Mouse (Mus musculus): ENCODE measurements around the gene Vkorc1.

The Vkorc1 gene

DNA sequence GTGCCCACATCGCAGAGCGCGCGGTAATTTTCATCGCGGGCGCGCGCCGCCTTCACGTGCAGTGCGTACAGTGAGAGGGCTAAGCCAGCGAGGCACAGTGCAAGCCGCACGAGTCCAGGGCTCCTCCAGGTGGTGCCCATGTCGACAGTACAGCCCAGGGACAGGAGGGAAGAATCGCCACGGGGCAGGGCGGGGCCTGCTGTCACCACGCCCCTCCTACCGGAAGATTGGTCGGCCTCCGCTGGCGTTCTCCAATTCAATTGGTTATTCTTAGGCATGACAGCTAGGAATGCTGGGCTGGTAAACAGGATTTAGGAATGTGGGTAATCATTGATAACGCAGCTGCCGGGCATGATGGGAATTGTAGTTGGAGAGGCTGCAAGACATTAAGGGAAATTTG lies at the start of gene Vkorc1, which contains the start of gene Gm21974:
Gene Vkorc1, minus strand, starts transcription at position 176 of the 400 bp plus-strand sequence.
Gene Gm21974, minus strand, starts transcription at position 13 of the 400 bp plus-strand sequence.
- CTCF ChIA-PET = interaction anchor here (0.6 to 1.1 kb wide), 6 partner anchors 22 to 1145 kb away, joined by 4 to 9 read pairs (median 6); no protein-coding TSS in a partner anchor

GRCm38 (mm10) chr7:127944614-127945013 lies 49.2 kb upstream of the Vkorc1 start:
- CTCF ChIA-PET = no interaction called here

- CTCF ChIA-PET = interaction anchor here (0.6 kb wide), 2 partner anchors 92 to 254 kb away, joined by 4 to 5 read pairs; no protein-coding TSS in a partner anchor
Observed at GRCm38 (mm10) chr7:127942097-127942496, 46.7 kb upstream of the Vkorc1 start.

DNA sequence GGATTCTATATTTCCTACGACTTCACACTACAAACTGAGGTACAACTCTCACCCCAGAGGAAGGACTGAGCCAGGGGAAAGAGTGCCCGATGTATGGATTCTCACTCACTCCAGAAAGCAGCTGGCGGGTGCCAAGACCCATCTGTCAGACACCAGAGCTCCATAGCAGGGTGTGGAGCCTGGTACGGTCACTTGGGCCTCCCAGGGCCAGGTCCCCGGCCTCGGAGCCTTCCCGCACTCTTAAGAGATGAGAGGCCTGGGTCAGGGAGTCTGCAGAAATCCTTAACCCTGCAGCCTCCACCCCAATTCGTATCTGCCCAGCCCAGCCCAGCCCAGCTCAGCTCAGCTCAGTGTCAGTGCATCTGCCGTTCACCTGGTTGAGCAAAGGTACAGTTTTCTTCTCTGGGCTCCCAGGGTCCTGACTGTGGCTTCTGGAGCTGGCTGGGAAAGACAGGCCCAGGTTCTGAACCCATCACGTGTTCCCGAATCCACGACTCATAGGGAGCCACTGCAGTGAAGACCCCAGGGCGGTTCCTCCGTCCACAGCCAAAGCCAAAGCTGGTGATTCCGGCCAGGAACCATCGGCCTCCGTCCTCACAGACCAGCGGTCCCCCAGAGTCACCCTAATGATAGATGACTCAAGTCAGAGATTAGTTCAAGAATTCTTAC lies 40.9 kb upstream of the Vkorc1 start:
- CTCF ChIA-PET = interaction anchor here (0.8 to 1.4 kb wide), 2 partner anchors 17 to 105 kb away, joined by 3 to 6 read pairs; no protein-coding TSS in a partner anchor

- CTCF ChIA-PET = interaction anchor here (0.8 to 1.4 kb wide), 2 partner anchors 16 to 104 kb away, joined by 3 to 6 read pairs; no protein-coding TSS in a partner anchor
Observed at GRCm38 (mm10) chr7:127935748-127936159, 40.3 kb upstream of the Vkorc1 start.

GRCm38 (mm10) chr7:127935028-127935722 lies 39.8 kb upstream of the Vkorc1 start:
- CTCF ChIA-PET = no interaction called here

DNA sequence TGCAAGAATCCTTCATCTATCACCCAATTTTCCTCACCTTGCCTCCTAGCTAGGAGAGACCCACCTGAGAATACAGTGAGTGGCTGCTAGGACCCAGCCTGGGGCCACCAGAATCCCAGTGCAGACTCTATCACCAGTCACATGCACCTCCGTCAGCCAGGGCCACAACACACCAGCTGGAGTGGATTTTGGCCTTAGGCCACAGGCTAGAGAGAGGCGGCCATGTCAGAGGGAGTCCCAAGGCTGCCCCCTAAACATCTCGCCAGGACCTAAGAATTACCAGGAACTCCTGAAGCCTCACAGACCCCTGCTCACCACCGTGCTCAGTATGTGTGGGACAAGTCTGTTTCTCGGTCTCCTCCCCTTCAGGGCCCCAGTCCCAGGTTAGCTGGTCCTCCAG lies 38.7 kb upstream of the Vkorc1 start:
- CTCF ChIA-PET = no interaction called here

GRCm38 (mm10) chr7:127932273-127933031 lies 37.0 kb upstream of the Vkorc1 start:
- CTCF ChIA-PET = interaction anchor here (0.5 kb wide), 1 partner anchor 170 kb away, joined by 6 read pairs; no protein-coding TSS in a partner anchor

DNA sequence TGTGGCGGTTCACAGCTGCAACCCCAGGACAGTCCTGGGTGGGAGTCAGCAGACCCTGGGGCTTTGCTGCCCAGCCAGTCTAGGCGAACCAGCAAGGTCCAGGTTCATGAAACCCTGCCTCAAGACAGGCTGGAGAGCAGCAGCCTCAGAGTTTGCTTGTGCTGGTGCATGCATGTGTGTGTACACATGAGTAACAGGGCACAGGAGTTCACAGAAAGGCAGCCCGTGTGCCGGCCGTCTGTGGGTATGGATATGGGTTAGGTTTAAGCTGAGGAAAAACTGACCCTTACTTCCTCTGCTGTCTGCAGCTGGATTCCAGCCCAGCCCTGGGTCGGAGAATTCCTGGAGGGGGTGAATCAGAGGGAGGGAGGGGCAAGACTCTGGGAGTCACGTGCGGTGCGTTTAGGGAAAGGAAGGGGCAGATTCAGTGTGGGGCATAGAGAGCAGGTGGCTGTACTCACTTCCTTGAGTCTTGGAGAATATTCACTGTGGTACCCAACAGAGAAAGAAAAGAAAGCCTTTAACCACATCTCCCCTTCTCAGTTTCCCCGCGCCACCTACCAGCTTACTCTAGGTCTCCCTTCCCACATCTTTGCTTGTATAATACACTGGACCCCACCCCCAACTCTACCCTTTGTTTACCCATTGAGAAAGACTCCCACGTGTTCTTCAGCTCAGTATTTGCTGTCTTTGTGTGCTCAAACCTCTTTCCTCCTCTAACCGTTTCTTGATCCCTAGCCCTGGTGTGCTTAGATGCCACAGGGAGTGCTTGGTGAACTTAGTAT lies 36.1 kb upstream of the Vkorc1 start:
- CTCF ChIA-PET = no interaction called here

DNA sequence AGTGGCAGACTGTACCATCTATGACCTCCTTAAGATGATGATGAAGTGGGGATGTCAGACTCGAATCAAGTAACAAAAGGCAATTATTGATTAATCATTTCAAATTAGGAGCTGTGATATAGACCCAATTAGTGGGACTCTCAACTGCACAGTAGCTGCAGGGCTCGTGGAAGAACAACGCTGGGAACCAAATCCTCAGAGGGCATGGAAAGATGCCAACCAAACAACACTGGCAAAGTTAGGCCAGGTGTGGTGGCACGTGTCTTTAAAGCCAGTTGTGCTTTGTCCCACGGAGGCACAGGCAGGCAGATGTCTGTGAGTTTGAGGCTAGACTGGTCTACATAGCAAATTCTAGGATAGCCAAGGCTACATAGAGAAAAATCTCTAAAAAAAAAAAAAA lies 35.2 kb upstream of the Vkorc1 start:
- CTCF ChIA-PET = interaction anchor here (0.5 kb wide), 1 partner anchor 66 kb away, joined by 4 read pairs; no protein-coding TSS in a partner anchor

DNA sequence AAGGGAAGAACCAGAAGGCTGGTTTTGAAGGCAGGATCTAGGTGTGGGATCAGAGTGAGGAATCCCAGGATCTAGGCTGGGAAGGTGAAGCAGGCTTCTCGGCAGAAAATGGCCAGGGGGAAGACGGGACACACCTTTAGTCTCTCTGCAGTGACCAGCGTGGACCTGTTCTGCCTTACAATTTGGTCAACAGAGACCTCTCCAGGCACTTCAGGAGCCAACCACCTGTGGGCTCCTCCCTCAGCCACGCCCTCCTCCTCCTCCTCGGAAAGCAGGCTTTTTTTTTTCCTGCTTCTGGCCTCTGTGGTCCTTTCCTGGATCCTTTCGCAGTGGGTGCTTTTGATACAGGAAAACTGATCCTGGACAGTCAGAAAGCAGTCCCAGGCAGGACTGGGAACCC lies 34.5 kb upstream of the Vkorc1 start, which contains the start of gene Prss8:
Gene Prss8, minus strand, starts transcription at position 182 of the 400 bp plus-strand sequence.
- CTCF ChIA-PET = interaction anchor here (0.5 kb wide), 1 partner anchor 66 kb away, joined by 4 read pairs; no protein-coding TSS in a partner anchor

DNA sequence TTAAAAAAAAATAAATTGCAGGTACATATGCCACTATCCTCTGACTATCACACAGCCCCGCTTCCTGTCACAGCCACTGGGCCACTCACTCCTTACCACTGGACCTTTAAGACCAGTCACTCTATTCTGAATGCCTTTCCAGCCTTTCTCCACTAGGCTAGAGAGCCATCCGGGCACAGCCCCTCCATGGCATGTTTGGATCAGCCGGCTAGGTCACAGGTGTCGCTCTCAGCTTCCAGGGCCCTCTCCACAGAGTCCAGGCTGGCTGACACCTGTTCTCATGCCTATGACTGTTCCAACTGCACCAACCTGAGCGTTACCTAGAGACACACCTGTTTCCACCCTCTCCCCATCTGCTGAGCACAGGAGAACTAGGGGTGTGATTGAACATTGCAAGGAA lies 33.2 kb upstream of the Vkorc1 start:
- CTCF ChIA-PET = no interaction called here

GRCm38 (mm10) chr7:127927726-127928125 lies 32.3 kb upstream of the Vkorc1 start:
- CTCF ChIA-PET = no interaction called here

DNA sequence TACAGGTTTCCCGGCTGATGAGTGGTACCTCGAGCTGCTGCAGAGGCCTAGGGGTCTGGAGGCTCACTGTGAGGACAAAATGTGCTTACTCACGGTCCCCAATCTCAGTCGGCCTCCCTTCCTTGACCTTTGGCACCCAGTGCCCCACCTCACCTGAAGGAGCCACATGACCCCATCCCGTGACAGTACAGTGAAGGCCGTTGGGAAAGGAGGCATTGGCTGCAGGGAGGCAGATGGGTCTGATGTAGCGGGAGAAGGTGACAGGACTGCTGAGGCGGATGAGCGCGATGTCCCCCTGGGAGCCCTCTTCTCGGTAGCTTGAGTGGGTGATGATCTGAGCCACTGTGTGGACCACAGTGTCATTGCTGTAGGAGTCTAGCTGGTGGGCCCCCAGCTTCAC lies 31.4 kb upstream of the Vkorc1 start:
- CTCF ChIA-PET = no interaction called here

GRCm38 (mm10) chr7:127926066-127926465 lies 30.6 kb upstream of the Vkorc1 start:
- CTCF ChIA-PET = no interaction called here

DNA sequence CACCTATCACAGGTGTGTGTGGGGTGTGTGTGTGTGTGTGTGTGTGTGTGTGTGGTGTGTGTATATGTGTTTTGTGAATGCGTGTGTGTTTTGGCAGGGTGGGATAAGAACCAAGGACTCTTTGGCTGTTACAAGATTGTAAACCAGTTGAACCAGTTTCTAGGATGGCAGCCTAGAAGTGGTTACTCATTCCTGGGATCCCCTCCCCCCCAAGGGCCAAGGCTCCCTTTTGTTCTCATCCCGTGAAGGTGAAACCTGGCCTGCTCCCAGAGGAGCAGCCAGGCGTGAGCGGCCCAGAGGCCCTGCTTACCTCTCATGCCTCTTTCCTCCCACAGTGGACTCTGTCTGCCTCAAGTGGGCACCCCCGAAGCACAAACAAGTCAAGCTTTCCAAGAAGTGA lies 29.8 kb upstream of the Vkorc1 start:
- CTCF ChIA-PET = no interaction called here

GRCm38 (mm10) chr7:127923714-127924113 lies 28.3 kb upstream of the Vkorc1 start:
- CTCF ChIA-PET = interaction anchor here (1.8 kb wide), 1 partner anchor 28 kb away, joined by 9 read pairs; the partner anchor contains the start of genes Gm21974 and Vkorc1

DNA sequence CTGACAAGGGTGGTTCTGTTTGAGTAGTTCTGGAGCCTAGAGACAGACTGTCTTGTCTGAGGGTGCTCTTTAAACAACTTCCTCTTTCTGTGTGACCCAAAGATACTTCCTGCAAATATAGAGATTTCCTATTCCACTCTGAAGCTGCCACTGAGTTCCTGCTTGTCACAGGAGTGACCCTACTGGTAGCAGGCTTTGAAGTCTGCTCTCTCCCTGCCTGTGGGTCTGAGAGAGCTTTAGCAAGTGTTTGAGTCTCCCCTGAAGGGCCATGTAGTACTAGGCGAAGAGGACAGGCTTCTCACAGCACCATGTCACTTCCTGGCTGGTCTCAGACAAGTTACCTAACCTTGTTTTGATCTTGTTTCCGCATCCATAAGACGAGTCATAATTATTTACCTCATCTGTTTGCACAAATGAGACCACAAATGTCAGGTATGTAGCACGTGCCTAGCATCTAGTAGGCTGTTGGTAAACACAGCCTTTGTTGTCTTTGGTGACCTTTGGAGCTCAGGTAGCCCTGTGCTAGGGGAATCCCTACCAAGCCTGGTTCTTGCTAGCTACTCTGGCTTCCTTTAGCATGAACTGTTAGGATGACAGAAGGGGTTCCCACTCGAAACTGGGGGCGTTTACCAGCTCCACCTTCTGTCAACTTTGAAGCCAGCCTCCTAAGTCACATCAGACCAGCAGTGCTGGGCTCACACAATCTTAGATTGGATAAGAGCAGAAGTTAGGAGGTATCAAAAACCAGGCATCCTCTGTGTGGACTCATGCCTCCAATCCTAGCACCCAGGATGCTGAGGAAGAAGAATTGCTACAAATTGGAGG lies 27.2 kb upstream of the Vkorc1 start:
- CTCF ChIA-PET = interaction anchor here (0.6 to 1.8 kb wide), 3 partner anchors 27 to 179 kb away, joined by 3 to 9 read pairs (median 4); partner anchors contain the start of genes Gm21974 and Vkorc1

DNA sequence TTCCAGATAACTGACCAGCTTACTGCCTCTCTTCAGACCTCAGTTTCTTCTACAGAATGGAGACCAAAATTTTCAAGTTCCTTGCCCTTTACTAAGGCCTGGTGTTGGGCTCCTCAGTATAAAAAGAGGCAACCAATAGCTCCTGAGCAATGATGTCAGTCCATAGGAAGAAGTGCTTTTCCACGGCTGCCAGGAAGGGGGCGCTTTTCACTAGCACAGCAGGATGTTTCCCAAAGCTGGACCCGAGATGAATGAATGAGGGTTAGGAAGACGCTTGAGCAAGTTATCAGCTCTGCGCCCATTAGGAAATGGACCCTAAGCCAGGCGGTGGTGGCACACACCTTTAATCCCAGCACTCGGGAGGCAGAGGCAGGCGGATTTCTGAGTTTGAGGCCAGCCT lies 26.1 kb upstream of the Vkorc1 start:
- CTCF ChIA-PET = interaction anchor here (1.1 kb wide), 1 partner anchor 178 kb away, joined by 3 read pairs; no protein-coding TSS in a partner anchor

DNA sequence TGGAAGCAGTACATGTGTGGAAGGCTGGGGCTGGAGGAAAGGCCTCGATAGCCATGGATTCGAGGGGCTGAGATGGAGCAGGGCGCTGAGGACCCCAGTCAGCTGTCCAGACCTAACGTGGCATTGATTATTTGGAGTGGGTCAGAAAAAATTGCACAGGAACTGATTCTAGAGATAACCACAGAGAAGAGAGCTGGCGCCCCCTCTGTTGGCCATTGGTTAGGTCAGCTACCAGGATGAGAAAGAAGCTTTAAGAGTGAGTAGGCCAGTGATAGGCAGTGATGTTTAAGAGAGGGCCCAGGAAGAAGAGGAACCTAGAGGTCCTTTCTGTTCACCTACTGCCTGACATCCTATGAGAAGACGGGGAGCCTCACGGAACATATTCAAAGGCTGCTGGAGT lies 23.9 kb upstream of the Vkorc1 start:
- CTCF ChIA-PET = interaction anchor here (1.2 kb wide), 1 partner anchor 17 kb away, joined by 6 read pairs; no protein-coding TSS in a partner anchor
